Mouse (Mus musculus): ENCODE data around the gene Cacnb3.
A peak's percentile ranks its signal among the peaks of the same experiment; 100 is the strongest.
"Not testable (repeated sequence)": the region's sequence is repeated elsewhere in the genome, so short reads cannot be mapped to it uniquely, and the experiment has no call there.

Cacnb3 gene

GRCm38 (mm10) chr15:98630540-98630939 is at the start of gene Cacnb3:
Cacnb3 (plus strand) TSS chr15:98630840.
- DNase-seq (ENCODE audit: low read depth), result no peak

DNA sequence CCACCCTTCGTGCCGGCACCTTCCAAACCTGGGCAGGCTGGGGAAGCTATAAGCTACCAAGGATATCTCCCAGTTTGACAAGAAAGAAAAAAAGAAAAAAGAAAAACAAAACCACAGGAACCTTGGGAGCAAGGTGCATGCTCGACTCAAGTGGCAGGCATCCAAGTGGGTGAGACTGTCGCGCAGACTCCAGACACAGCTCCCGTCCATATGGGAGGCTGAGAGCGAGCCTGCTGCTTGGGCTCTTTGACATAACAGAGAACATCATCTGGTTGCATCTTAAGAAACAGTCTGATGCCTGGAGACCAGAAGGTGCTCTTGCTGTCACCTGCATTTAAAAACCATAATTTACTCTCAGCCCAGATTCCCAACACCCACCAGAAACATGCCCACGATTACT is 48.2 kb upstream of the Cacnb3 start:
- no peak for DNase-seq (ENCODE audit: low read depth)

- no peak for DNase-seq (ENCODE audit: low read depth)
Observed at GRCm38 (mm10) chr15:98582996-98583395, 47.6 kb upstream of the Cacnb3 start.

DNA sequence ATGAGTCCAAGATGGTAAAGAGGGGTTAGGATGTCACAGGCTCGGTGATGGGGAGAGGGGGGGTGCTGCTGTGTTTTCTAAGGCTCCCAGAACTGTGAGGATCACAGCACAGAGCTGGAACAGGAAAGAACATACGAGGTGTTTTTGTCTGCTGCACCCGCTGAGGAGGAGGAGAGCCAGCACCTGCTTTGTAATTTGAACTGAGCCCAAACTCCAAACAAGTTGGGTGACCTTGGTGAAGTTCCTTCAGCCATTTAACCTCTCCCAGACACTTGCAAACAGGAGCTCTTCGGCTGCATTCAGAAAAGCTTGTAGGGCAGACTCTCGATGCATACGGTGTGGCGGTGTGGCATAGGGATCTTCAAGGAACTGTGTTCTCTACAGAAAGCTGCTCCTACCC is 45.2 kb upstream of the Cacnb3 start:
- no peak for DNase-seq (ENCODE audit: low read depth)

DNA sequence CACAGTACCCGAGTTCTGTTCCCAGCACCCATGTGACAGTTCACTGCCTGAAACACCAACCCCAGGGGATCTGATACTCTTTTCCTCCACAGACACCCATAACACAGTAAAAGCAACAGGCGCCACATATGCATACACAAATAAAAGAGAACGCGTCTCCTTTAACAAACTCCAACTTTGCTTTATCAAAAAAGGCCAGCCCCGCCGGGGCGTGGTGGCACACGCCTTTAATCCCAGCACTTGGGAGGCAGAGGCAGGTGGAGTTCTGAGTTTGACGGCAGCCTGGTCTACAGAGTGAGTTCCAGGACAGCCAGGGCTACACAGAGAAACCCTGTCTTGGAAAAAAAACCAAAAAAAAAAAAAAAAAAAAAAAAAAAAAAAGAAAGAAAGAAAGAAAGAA is 44.5 kb upstream of the Cacnb3 start:
- not testable (repeated sequence) for DNase-seq (ENCODE audit: low read depth)

GRCm38 (mm10) chr15:98587751-98588150 is 42.9 kb upstream of the Cacnb3 start:
- DNase-seq (ENCODE audit: low read depth), result no peak

GRCm38 (mm10) chr15:98589640-98590336 is 40.9 kb upstream of the Cacnb3 start:
- peak; percentile 77 for DNase-seq (ENCODE audit: low read depth)

GRCm38 (mm10) chr15:98591396-98591795 is 39.2 kb upstream of the Cacnb3 start:
- DNase-seq (ENCODE audit: low read depth), result no peak

DNA sequence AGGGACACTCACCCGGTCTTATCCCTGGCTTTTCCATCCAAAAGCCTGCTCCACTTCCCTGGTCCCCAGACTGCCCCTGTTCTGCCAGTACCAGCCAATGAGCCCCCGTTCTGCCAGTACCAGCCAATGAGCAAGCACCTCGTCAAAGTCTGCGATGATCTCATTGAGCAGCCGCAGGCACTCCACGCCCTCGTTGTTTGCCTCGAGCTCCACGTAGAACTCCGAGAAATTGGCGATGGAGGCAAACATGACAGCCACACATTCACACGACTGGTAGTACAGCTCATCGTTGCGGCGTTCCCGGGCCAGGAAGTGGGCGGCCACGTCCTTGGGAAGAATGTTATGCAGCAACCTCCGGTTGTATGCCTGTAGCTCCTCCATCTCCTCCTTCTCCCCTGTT is 36.4 kb upstream of the Cacnb3 start:
- DNase-seq (ENCODE audit: low read depth), result no peak

DNA sequence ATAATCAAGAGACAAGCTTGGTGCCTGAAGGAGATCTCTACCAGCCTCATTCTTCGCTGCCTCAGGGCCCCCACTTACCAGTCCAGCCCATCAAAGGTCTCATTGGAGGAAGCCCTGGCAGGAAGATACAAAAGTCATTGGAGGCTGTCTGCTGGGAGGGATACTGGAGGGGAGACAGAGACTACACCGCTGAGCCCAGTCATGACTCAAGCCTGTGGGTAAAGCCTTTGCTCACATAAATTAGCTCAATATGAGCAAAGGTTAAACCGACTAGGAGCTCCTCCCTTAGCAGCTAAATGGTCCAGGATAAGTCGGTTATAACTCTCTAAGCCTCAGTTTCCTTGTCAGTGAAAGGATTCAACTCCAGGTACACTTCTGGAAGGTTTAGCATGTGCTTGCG is 35.6 kb upstream of the Cacnb3 start:
- DNase-seq (ENCODE audit: low read depth), result no peak

GRCm38 (mm10) chr15:98596609-98597008 is 34.0 kb upstream of the Cacnb3 start:
- no peak for DNase-seq (ENCODE audit: low read depth)

GRCm38 (mm10) chr15:98600036-98600709 is 30.5 kb upstream of the Cacnb3 start:
- DNase-seq (ENCODE audit: low read depth), result peak; percentile 62

DNA sequence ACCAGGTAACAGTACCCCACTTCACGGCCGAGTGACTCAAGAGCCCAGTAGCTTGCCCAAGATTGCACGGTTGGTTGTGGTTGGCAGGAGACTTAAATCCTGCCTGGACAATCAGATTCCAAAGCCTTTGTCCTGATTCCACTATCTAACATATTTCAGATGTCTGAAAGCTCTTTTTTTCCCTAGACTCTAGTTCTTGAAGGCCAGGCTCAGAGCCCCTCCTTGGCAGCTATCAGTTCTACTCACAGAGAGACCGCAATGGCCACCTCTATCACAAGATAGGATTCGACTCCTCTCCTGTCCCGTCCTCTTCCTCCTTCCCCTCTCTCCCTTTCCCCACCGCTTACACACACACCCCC is 28.8 kb upstream of the Cacnb3 start:
- DNase-seq (ENCODE audit: low read depth), result no peak

DNA sequence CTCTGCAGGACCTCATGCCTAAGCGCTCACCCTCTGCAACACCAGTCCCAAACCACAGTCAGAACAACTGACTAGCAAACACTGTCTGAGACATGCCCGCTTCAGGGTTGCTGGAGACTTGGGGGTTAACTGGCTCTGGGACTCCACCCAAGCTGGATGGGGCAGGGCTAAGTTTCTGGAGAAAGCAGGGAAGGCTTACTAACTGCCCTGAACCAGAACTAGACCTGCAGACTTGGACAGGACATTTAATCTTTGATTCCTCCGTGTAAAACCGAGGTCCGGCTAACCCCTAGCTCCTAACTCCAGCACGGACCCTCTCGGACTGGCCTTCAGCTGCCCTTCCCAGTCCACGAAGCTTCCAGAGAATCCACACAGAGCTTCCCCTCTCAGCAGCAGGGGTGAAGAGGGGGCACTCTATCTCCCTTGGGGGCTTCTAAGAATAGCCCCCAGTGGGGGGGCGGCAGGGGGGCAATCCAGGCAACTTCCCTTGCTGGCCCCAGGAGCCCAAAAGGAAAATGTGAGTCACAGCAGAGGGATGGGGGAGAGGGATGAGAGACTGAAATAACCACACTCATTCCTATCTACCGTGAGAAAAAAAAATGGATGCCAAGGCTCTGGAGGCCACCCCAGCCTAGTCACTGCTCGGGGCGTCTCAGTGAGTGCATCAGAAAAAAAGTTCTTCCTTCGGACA is 28.3 kb upstream of the Cacnb3 start:
- DNase-seq (ENCODE audit: low read depth), result peak; percentile 52

GRCm38 (mm10) chr15:98602921-98603458 is 27.6 kb upstream of the Cacnb3 start:
- DNase-seq (ENCODE audit: low read depth), result no peak

DNA sequence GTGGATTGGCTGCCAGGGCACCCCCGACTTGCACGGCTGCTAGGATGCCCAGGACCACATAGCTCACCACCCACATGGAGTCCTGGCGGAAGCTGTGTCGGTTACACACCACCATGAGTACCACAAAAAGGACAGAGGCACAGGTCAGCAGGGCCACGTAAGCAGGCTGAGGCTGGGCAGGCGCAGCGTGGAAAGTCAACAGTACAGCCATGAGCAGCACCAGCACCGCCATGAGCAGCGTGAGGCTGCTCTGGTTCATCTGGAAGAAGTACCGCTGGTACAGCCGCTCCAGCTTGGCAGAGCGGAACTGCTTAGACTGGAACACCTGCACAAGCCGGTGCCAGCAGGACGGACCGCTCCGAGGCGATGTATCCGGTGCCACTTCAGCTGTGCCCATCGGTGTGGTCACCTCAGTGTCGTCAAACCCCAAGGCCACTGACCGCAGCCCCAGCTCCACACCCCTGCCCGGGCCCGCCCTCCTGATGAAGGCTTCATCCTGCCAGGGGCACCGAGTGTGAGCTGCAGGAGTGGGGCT is 26.5 kb upstream of the Cacnb3 start:
- no peak for DNase-seq (ENCODE audit: low read depth)

DNA sequence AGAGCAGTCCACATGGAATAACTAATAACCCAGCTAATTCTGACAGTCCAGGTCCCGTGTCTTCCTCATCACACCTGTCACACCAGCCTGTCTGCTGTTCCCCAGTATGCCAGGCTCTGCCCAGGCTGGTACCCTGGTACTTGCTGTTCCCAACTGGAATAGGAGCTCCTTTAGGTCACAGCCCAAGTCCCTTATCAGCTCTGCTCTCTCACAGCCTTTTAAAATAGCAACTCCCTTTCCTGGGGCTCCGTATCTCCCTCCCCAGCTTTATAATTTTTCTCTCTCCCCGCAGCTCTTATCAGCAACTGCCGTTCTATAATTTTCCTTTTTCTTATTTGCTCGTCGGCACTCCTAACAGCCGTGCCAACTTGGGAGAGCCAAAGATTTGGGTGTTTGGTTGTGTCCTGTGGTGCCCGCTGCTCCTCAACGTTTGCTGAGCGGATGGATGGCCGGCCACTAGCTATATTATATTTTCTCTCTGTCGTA is 24.5 kb upstream of the Cacnb3 start:
- DNase-seq (ENCODE audit: low read depth), result no peak

DNA sequence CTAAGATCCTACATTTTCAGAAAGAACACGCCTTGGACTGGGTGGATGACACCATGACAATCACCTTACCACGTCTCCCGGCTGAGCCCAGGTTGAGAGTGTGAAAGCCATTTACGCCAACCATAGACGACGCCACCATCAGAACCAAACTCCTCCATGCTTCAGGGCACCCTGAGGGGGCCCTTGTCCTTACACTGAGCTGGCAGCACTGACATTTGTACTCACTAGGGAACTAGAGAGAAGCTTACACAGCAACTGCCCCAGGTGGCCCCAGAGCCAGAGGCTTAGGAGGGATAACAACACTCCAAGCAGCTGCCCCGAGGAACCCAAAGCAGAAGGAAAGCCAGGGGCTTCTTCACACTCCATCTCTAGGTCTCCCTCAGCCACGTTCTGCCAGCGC is 23.9 kb upstream of the Cacnb3 start:
- no peak for DNase-seq (ENCODE audit: low read depth)

DNA sequence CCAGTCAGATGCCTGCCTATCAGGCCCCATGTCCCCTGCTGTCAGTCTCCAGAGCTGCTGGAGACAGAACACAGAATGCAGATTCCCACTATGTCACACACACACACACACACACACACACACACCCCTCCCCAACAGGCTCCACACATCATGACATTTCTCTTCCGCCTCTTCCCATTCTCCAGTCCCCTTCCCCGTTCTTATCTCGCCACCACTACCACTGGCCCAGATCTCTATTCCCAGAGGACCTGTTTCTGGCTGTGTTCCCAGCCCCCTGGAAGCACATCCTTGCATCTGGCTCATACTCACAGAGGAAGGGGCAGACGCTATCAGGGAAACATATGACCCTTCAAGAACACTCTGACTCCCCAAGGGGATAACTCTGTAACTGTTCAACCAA is 23.1 kb upstream of the Cacnb3 start:
- DNase-seq (ENCODE audit: low read depth), result no peak

- no peak for DNase-seq (ENCODE audit: low read depth)
Observed at GRCm38 (mm10) chr15:98608058-98608783, 22.4 kb upstream of the Cacnb3 start.

GRCm38 (mm10) chr15:98608784-98609250 is 21.8 kb upstream of the Cacnb3 start:
- peak; percentile 29 for DNase-seq (ENCODE audit: low read depth)
